Mouse (Mus musculus) left cerebral cortex, postnatal 10 days (tissue): ENCODE results near the gene Atoh8. TPM values are rescaled to one million over a fixed set of nuclear protein-coding genes. Genes with fewer than 3 reads are reported as not detected.

Experiments
- DNase-seq, 2 experiments: peaks; one replicate each; pipeline ENCODE4 v3.0.0; 2021 to 2022; ENCODE audit warnings: low spot score in 2 of 2, mixed read lengths in 1 of 2; ENCODE audit errors: extremely low spot score in 1 of 2
- intact Hi-C: fragments of 180-260 bp; cut with DNase I; formaldehyde crosslinking; loops from one replicate; pipeline ENCODE4 v1.15.1; 2025
- total RNA-seq, 2 experiments: library from RNA; stranded (reverse); gene quantifications; 2 replicates each; pipeline ENCODE4 v1.2.3; 2021

The Atoh8 gene
- total RNA-seq, 2 experiments from 2014 or later = 1.1 to 1.7 TPM

DNA sequence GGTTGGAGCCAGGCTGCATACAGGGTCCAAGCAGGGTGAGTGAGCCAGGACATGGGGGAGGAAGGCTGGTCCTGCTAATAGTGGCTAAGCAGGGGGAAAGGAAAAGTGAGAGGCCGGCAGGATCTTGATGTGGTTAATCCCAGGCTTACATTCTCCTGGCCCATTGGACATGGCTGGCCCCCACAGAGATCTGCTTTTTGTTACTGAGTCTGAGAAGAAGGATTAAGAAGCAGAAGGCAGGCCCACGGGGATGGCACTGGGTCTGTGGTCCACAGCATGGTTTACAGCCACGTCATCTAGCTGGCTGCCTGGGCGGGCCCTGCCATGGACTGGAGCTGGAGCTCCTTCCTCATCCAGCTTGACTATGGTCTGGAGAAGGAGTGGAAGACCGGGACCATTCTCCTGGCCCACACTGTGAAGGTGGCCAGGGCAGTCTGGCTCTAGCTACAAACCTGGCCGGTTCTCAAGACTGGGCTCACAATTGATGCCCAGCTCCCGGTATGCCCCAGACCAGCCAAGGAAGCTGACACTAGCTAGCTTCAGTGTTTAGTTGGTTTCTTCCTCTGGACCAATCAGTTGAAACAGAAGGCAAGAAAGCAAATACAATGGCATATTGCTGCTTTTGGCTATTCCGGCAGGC lies 26.9 kb downstream of the Atoh8 start:
- DNase-seq = no peak
- intact Hi-C loops = no loop called here

- intact Hi-C loops = no loop called here
- no peak for DNase-seq
These were observed 29.4 kb downstream of the Atoh8 start for GRCm38 (mm10) chr6:72206021-72206420.

- intact Hi-C loops = no loop called here
These were observed 30.5 kb downstream of the Atoh8 start for GRCm38 (mm10) chr6:72204858-72205257.

DNA sequence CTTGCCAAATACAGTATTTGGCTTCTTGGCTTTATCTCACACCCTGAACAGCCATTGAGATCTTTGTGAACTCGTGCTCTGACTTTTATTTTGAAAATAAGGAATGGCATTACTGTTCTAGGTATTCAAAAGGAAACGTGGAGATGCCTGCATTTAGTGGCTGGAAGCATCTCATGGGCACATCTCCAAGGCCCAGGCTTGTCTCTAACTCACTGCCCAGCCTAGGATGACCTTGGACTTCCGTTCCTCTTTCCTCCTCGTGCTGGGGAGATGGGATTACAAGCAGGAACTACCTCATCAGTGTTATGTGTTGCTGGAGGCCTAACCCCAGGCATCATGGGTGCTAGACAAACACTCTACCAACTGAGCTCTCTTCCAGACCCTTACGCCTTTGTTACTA lies 32.1 kb downstream of the Atoh8 start:
- no peak for DNase-seq
- intact Hi-C loops = no loop called here

More at GRCm38 (mm10) chr6:72204858-72205257, 30.5 kb downstream of the Atoh8 start:
- no peak for DNase-seq

GRCm38 (mm10) chr6:72202732-72203131 lies 32.6 kb downstream of the Atoh8 start:
- no peak for DNase-seq
- intact Hi-C loops = no loop called here

DNA sequence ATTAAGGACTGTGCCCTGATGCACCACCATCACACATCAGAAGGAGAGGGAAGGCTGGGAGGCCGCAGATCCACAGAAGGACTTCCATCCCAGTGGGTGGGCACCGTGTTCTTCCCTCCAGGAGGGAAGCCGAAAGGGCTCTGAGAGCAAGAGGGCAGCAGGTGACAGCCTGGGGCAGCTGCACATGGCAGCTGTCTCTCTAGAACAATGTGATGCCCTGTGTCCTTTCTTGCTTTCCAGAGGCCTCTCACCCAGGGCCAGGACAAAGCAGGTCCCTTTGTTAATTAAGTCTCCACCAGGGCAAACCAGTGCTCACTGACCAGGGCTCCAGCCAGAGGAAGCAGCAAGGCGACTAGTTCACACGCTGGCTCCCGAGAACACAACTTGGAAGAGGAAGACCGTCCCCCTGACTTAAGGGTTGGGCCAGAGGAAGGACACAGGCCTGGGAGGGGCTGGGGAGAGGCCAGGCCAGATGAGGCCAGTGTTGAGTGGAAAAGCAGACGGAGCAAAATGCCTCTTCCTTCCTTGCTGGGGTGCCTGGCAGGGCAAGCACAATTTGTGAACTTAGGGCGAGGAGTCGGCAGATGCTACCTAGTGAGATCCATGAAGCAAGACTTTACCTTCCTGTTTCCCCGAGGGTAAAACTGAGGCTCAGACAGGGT lies 34.7 kb downstream of the Atoh8 start:
- intact Hi-C loops = no loop called here

GRCm38 (mm10) chr6:72197515-72197914 lies 37.9 kb downstream of the Atoh8 start:
- DNase-seq = no peak
- intact Hi-C loops = no loop called here

More for the DNA sequence above, 34.7 kb downstream of the Atoh8 start:
- no peak for DNase-seq

DNA sequence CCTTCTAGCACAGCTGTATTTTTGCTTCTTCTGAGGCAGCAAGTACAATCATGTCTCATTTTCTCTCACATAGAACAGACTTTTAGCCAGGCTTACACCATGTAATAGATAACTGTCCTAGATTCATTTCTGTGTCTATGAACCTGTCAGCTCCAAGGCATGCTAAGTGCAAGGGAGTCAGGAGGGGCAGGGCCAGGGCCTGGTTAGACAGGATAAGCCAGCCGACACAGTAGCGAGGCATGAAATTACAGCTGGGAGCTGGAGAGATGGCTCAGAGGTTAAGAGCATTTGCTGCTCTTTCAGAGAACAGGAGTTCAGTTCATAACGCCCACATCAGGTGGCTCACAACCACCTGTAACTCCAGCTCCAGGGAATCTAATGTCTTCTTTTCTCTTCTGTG lies 38.7 kb downstream of the Atoh8 start:
- DNase-seq = no peak
- intact Hi-C loops = no loop called here

DNA sequence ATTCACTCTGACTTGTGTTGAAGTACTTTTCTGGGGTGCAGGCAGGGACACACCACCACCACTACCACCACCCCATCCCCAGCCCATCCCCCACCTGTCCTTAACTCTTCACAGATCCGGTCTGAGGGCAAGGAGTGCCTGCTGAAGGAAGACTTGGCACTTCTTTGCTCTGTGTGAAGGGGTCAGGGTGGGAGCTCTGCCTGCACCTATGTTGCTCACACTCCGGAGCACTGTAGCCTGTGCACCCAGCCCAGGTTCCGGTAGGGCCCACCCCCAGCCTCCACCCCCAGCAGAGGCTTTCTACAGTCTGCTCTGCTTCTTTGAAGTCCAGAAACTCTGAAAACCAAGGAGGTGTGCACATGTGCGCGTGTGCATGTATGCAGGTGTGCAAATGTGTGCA lies 44.8 kb downstream of the Atoh8 start:
- no peak for DNase-seq
- intact Hi-C loops = no loop called here

DNA sequence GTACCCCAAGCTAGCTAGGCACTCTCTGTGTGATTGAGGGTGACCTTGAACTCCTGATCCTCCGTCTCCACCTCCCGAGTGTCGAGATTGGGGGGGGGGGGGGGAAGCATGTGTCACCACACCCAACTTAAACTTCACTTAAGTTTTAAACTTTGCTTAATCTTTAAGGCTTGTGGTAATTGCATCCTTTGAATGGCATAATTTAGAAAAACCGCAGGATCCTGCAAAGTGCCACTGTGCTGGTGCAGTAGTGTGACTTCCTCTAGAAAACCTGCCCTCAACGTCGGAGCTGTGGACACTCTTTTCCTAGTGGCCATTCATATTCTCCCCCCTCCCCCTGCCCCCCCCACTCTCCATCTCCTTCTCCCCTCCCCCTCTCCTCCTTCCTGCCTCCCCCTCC lies 45.3 kb downstream of the Atoh8 start:
- DNase-seq = no peak
- intact Hi-C loops = no loop called here

- intact Hi-C loops = loop anchor here (5.0 kb wide), 1 partner anchor 133 kb away; no protein-coding TSS in a partner anchor
- DNase-seq = peak in 1 of 2 experiments; percentile 58
These were observed 46.1 kb downstream of the Atoh8 start for GRCm38 (mm10) chr6:72189061-72189863.

GRCm38 (mm10) chr6:72186809-72187208 lies 48.6 kb downstream of the Atoh8 start:
- no peak for DNase-seq
- intact Hi-C loops = loop anchor here (1.0 to 5.0 kb wide), 3 partner anchors 50 to 135 kb away; no protein-coding TSS in a partner anchor

- intact Hi-C loops = loop anchor here (1.0 to 5.0 kb wide), 3 partner anchors 51 to 136 kb away; no protein-coding TSS in a partner anchor
- peak; percentile 51 to 74 for DNase-seq
These were observed 49.4 kb downstream of the Atoh8 start for GRCm38 (mm10) chr6:72185893-72186490.

- DNase-seq = no peak
- intact Hi-C loops = no loop called here
These were observed 50.8 kb downstream of the Atoh8 start for GRCm38 (mm10) chr6:72184576-72184975.

GRCm38 (mm10) chr6:72179562-72180502 lies 55.5 kb downstream of the Atoh8 start:
- intact Hi-C loops = no loop called here
- DNase-seq = no peak

GRCm38 (mm10) chr6:72179006-72179405 lies 56.4 kb downstream of the Atoh8 start:
- intact Hi-C loops = no loop called here
- DNase-seq = no peak

GRCm38 (mm10) chr6:72177417-72177816 lies 58.0 kb downstream of the Atoh8 start:
- DNase-seq = no peak
- intact Hi-C loops = no loop called here

DNA sequence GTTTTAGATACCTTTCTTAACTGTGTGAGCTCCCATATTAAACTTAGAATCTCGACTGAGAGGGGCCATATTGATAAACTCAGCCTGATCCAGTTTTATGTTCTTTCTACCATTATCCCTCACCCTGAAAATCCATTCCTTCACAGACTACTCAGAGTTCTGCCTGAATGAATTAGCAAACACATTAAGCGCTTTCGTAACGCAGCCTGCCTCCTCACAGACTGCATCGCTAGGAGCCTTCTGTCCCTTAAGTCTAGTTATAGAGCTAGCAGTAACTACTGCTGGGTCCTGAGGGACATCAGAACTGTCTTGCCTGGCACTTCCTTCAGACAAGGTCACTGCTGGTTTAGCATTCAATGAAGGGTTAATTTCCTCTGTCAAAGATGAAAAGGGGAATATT lies 59.4 kb downstream of the Atoh8 start:
- intact Hi-C loops = no loop called here
- DNase-seq = no peak
